Mouse (Mus musculus) forebrain, embryonic 15.5 days (tissue): ENCODE results near the gene Phb2. TPM values are rescaled to one million over a fixed set of nuclear protein-coding genes. Genes with fewer than 3 reads are reported as not detected.

Experiments
- ATAC-seq: fragments of 200-750 bp; cut with Nextera tagmentation; replicated peaks from 2 replicates; pipeline ENCODE4 v1.8.0; 2017; ENCODE audit warnings: mild to moderate bottlenecking, moderate TSS enrichment, moderate library complexity
- H3K27ac ChIP-seq: fragments of 300-500 bp; sonication (generic); replicated peaks from 2 replicates; pipeline ENCODE4 v1.5.1; 2015; ENCODE audit warnings: mild to moderate bottlenecking, inconsistent platforms
- H3K27me3 ChIP-seq: fragments of 300-500 bp; sonication (generic); 2 replicates; pipeline ENCODE4 v1.6.1; 2015; ENCODE audit warnings: inconsistent platforms
- H3K36me3 ChIP-seq: fragments of 300-500 bp; sonication (generic); 2 replicates; pipeline ENCODE4 v1.6.1; 2015; ENCODE audit warnings: mild to moderate bottlenecking, inconsistent platforms
- H3K4me1 ChIP-seq: fragments of 300-500 bp; sonication (generic); 2 replicates; pipeline ENCODE4 v1.6.1; 2015; ENCODE audit warnings: inconsistent platforms
- H3K4me2 ChIP-seq: fragments of 300-500 bp; sonication (generic); replicated peaks from 2 replicates; pipeline ENCODE4 v1.6.1; 2015; ENCODE audit warnings: mild to moderate bottlenecking, inconsistent platforms
- H3K4me3 ChIP-seq: fragments of 300-500 bp; sonication (generic); 2 replicates; pipeline ENCODE4 v1.5.1; 2015; ENCODE audit warnings: mild to moderate bottlenecking, inconsistent platforms
- H3K9ac ChIP-seq: fragments of 300-500 bp; sonication (generic); replicated peaks from 2 replicates; pipeline ENCODE4 v1.6.1; 2015; ENCODE audit warnings: mild to moderate bottlenecking, inconsistent platforms
- H3K9me3 ChIP-seq: fragments of 300-500 bp; sonication (generic); 2 replicates; pipeline ENCODE4 v1.6.1; 2016; ENCODE audit warnings: inconsistent platforms
- WGBS: fragments of 180-500 bp; shearing (Covaris S2); methylation state at CpG from one replicate; pipeline ENCODE4 v1.1.7; 2015; ENCODE audit warnings: mixed read lengths; 5-methylcytosine and 5-hydroxymethylcytosine counted together
- polyA plus RNA-seq: library from polyadenylated mRNA; unstranded; fragments of >200 nt; fragmentation: Nextera tagmentation; extraction: Ambion mirVana; gene quantifications from 2 replicates; pipeline ENCODE4 v1.2.1, GENCODE M21; 2015

Phb2 gene
- polyA plus RNA-seq, 1 experiment from 2014 or later, result 271 TPM

DNA sequence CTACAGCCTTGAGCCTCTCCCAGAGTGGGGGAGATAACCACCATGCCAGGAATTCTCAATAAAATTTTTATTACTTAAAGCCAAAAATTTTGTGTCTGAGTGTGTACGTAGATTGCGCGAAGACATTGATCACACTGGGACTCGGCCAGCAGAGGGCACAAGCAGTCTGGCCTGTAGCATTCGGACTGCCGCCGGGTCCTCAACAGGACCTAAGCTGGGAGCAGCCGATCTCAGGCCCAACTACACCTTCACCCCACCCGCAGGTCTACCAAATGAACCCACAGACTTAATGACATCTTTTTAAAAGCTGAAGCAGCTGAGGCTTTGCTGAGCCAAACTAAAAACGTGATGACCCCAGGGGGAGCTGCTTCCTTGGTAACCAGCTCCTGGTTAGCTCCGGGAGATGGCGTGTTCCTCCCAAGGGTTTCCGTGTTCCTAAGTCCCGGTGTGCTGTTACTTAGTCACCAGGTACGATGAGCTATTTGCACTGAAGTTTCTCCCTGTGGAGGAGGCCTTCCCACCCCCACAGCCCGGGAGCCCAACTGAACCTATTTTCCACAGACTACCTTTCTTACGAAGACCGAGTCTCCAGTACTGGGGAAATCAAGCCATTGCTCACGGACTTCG lies 4.8 kb downstream of the Phb2 start:
- peaks cover 19% of the 10 kb centered on the region for H3K4me1 ChIP-seq
- no peaks in the 10 kb centered on the region for H3K9me3 ChIP-seq
- no peak overlapping the region for H3K27ac ChIP-seq
- H3K27me3 ChIP-seq, result no peaks in the 10 kb centered on the region
- H3K4me3 ChIP-seq, result no peak overlapping the region
- no peak overlapping the region for H3K4me2 ChIP-seq
- no peak for ATAC-seq
- 64% methylated on average over 20 of the region's 20 CpGs for WGBS
- no peak overlapping the region for H3K9ac ChIP-seq
- H3K36me3 ChIP-seq, result peaks cover 39% of the 10 kb centered on the region

DNA sequence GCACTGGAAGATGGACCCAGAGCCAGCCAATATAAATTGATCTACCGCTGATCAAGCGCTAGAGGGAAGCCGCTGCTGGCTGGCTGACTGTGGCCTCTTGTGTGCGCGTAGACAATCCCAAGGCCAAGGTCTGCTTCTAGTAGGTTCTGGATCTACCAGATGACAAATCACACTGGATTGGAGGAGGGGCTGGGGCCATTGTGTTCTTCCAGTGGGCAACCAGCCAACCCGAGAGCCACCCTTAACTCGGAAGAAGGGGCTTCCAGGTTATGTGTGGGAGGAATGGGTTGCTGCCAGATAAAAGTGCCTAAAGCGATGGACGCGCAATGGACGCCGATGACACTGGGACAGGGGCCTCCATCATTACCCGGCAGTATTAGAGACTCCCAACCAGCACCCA lies 5.8 kb downstream of the Phb2 start:
- WGBS, result 81% methylated on average over 13 of the region's 13 CpGs
- Histone ChIP-seq H3K36me3 (peaks cover 39% of the 10 kb centered on the region), H3K4me1 (peaks cover 14% of the 10 kb centered on the region), H3K4me3 (no peak overlapping the region), H3K4me2 (no peak overlapping the region), H3K27ac (no peak overlapping the region), H3K9ac (no peak overlapping the region), H3K27me3 (no peaks in the 10 kb centered on the region), H3K9me3 (no peaks in the 10 kb centered on the region)
- ATAC-seq, result no peak

DNA sequence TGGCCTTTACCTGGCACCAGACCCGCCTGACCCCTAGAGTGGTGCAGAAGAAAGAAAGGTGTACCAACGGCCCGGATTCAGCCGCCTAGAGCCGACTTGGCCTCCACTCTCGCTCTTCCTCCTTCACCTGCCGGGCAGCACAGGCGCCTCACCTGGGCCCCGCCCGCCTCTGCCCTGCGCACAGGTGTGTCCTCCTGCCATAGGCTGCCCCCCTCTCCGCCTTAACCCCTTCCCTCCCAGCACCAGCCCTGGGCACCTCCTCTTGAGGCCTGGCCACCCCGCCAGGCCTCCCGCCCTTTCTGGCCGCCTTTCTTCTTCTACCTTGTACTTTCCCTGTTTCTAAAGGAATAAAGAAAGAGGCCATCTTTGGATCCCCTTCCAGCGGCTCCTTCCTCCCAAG lies 6.6 kb downstream of the Phb2 start:
- 57% methylated on average over 16 of the region's 16 CpGs for WGBS
- Histone ChIP-seq H3K4me2 (no peak overlapping the region), H3K27ac (no peak overlapping the region), H3K4me1 (peaks cover 7% of the 10 kb centered on the region), H3K27me3 (no peaks in the 10 kb centered on the region), H3K36me3 (peaks cover 39% of the 10 kb centered on the region), H3K9me3 (no peaks in the 10 kb centered on the region), H3K4me3 (no peak overlapping the region), H3K9ac (no peak overlapping the region)
- no peak for ATAC-seq

DNA sequence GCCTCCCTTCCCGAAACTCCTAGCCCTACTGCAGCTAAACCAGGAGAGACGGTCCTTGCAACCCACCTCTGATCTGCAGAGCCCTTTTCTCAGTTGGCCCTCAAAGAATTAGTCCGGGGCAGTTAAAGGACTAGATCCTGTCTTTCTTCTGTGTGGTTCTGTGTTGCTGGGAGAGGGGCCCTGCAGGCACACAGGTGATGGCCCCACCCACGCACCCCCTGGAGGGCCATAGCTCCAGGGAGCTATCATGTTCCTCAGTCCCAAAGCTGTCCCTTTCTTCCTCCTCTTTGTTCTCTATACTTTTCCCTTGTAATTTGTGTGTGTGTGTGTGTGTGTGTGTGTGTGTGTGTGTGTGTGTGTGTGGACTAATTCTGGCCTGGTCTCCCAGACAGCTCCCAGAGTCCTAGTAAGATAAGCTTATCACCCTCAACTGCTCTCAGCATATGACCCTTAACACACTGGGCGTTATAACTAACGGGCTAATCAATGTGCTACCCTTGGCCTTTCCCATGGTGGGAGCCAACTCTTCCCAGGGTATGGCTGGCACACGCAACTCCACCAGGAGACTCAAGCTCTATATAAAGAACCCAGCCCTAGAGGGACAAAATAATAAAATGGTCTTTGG lies 7.3 kb downstream of the Phb2 start:
- Histone ChIP-seq H3K27ac (no peak overlapping the region), H3K4me3 (no peak overlapping the region), H3K27me3 (no peaks in the 10 kb centered on the region), H3K36me3 (peaks cover 32% of the 10 kb centered on the region), H3K4me1 (no peaks in the 10 kb centered on the region), H3K9me3 (no peaks in the 10 kb centered on the region), H3K4me2 (no peak overlapping the region), H3K9ac (no peak overlapping the region)
- WGBS, result 72% methylated on average over 7 of the region's 7 CpGs
- no peak for ATAC-seq

DNA sequence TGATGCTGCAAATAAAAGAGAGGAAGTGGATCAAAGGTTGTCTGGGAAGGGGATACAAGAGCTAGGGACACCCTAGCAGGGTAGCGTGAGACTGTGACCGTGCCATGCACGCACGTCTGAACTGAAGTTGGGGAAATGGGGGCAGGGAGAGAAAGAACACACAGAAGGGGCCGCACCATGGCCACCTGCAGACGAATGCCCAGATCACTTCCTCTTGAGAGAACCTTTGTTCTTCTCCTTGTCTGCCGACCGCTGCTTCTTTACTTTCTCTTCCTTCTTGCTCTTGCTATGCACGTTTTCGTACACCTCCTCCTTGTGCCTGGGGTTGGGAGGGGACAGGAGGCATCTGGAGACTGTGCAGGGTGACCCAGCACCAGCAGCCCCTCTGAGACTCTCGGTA lies 8.8 kb downstream of the Phb2 start:
- no peak overlapping the region for H3K27ac ChIP-seq
- no peaks in the 10 kb centered on the region for H3K27me3 ChIP-seq
- no peaks in the 10 kb centered on the region for H3K4me1 ChIP-seq
- no peak overlapping the region for H3K4me3 ChIP-seq
- H3K9me3 ChIP-seq, result no peaks in the 10 kb centered on the region
- WGBS, result 52% methylated on average over 11 of the region's 11 CpGs
- no peak overlapping the region for H3K4me2 ChIP-seq
- no peak for ATAC-seq
- H3K36me3 ChIP-seq, result peaks cover 19% of the 10 kb centered on the region
- H3K9ac ChIP-seq, result no peak overlapping the region

DNA sequence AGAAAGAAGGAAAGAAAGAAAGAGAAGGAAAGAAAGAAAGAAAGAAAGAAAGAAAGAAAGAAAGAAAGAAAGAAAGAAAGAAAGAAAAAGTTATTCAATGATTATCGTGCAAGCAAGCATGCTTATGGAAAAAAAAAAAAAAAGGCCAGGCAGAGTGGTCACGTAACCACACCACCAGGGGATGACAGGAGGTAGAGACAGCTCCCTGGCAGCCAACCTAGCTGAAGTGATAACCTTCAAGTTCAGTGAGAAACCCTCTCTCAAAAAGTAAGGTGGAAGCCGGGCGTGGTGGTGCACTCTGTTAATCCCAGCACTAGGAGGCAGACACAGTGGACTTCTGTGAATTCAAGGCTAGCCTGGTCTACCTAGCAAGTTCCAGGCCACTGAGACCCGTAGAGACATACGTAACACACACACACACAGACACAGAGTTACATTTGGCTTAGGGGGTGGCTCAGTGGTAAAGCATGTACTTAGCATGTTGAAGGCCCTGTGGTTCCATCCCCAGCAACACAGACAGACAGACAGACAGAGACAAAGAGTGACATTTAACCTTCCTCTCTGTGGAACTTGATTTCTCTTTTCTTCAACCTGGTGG lies 10.8 kb downstream of the Phb2 start:
- no peak for ATAC-seq
- Histone ChIP-seq H3K9ac (no peak overlapping the region), H3K4me1 (no peaks in the 10 kb centered on the region), H3K36me3 (no peaks in the 10 kb centered on the region), H3K27me3 (no peaks in the 10 kb centered on the region), H3K4me3 (no peak overlapping the region), H3K27ac (no peak overlapping the region), H3K9me3 (no peaks in the 10 kb centered on the region), H3K4me2 (no peak overlapping the region)
- 84% methylated on average over 6 of the region's 6 CpGs for WGBS

DNA sequence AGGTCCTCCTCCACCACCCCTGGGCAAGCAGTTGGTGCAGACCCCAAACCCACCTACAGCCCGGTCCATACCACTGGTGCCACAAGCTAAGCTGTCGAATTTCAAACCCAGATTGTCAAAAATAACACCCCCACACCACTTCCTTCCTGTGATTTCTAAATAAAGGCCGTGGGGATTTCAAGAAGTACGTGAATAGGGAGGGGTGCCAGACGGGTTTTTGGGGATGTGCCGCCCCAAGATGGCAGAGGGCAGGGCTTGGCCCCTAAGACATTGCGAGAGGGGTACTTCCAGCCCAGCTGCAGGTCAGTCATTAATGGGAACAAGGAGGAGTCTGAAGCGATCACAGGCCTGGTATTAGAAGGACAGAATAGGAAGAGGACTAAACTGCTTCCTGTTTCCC lies 11.4 kb downstream of the Phb2 start:
- H3K9me3 ChIP-seq, result no peaks in the 10 kb centered on the region
- H3K4me3 ChIP-seq, result no peak overlapping the region
- WGBS, result 85% methylated on average over 8 of the region's 8 CpGs
- no peaks in the 10 kb centered on the region for H3K4me1 ChIP-seq
- no peak overlapping the region for H3K4me2 ChIP-seq
- no peak overlapping the region for H3K9ac ChIP-seq
- no peaks in the 10 kb centered on the region for H3K36me3 ChIP-seq
- no peak overlapping the region for H3K27ac ChIP-seq
- no peak for ATAC-seq
- H3K27me3 ChIP-seq, result no peaks in the 10 kb centered on the region

DNA sequence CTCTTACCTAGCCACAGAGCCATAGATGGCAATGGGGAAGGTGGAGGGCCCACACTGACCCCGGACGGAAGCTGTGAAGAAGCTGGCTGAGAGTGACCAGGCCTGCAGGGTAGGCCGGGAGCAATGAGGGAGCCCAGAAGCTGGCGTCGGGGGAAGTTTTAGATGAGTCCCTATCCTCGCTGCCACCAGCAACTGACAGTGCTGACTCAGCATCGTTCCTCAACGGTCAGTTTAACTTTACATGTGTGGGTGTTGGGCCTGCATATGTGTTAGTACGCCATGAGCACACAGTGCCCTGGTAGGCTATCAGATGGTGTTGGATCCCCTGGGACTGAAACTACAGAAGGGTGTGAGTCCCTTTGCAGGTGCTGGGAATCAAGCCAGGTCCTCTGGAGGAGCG lies 12.3 kb downstream of the Phb2 start:
- Histone ChIP-seq H3K4me1 (no peaks in the 10 kb centered on the region), H3K36me3 (no peaks in the 10 kb centered on the region), H3K27ac (no peak overlapping the region), H3K4me2 (no peak overlapping the region), H3K4me3 (no peak overlapping the region), H3K27me3 (no peaks in the 10 kb centered on the region), H3K9me3 (no peaks in the 10 kb centered on the region), H3K9ac (no peak overlapping the region)
- WGBS, result 90% methylated on average over 10 of the region's 10 CpGs
- no peak for ATAC-seq

DNA sequence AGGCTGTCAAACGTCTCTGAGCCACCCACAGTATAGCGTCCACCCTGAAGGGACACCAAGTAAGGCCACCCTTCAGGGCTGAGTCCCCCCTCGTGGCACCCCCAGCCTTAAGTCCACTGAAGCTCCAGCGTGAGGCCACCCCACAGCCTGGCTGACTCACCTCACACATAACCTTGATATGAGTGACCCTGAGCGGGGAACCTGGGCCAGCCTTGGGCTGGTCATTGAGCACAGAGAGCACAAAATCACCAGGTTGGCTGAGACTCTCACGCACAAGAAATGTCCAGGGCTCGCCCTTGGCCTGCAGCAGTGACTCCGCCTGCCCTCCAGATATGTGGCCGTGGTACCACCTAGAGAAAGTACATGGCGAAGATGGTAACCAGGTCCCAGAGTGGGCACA lies 16.5 kb downstream of the Phb2 start:
- Histone ChIP-seq H3K4me1 (no peaks in the 10 kb centered on the region), H3K4me3 (no peak overlapping the region), H3K36me3 (no peaks in the 10 kb centered on the region), H3K9ac (no peak overlapping the region), H3K9me3 (no peaks in the 10 kb centered on the region), H3K27ac (no peak overlapping the region), H3K27me3 (no peaks in the 10 kb centered on the region), H3K4me2 (no peak overlapping the region)
- WGBS, result 88% methylated on average over 10 of the region's 10 CpGs
- no peak for ATAC-seq

DNA sequence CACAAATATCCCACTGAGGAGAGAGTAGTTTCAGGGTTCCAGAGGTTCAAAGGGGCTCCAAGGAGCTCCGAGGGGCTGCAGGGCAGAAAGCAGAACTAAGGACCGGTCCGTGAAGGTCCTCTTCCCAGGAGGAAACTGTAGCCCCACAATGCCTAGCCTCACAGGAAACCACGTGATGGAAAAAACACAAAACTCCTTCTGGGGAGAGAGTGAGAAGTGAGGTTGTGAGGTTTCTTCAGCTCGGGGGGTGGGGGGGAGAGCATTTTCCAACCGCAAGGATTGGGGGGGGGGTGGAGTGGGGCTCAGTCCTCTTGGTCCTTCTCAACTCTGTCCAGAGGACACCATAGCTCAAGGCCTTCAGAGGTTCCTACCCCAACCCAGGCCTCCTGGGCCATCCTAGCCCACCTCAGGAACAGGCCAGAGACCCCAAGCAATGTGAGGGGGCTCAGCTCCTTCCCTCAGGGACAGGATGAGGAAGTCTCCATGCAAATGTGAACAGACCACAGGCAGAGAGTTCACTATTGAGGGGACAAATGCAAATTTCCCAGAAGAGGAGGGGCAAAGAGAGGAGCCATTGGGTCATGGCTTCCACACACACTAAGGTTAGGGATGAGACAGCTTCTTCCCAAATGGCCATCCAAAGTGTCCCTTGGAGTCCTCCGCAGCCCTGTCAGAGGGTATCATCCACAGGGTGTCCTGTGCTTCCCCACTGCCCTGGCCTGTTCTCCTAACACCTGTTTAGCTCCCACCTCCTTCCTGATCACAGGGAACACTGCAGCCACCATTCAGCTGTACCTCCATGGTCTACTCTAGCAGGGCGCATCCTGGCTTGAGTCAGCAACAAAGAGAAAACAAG lies 17.9 kb downstream of the Phb2 start:
- 90% methylated on average over 8 of the region's 8 CpGs for WGBS

DNA sequence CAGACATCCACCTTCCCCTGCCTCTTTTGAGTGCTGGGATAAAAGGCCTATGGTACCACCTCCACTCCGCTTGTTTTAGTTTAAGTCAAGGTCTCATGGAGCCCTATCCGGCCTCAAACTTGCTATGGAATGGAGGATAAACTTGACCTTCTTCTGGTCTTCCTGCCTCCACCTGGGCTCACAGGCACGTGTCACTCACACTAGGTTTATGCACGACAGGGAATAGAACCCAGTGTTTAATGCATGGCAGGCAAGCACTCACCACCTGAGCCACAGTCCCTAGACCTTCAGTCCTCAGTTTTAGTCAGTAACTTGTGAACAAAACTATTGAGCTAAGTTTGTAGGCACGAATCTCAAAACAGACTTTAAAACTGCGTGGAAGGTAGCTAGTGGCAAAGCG lies 18.9 kb downstream of the Phb2 start:
- Histone ChIP-seq H3K27me3 (no peaks in the 10 kb centered on the region), H3K4me2 (no peak overlapping the region), H3K4me1 (no peaks in the 10 kb centered on the region), H3K9ac (no peak overlapping the region), H3K36me3 (no peaks in the 10 kb centered on the region), H3K27ac (no peak overlapping the region), H3K9me3 (no peaks in the 10 kb centered on the region), H3K4me3 (no peak overlapping the region)
- whole genome bisulfite sequencing, result 86% methylated on average over 7 of the region's 7 CpGs
- ATAC-seq, result no peak

More for the DNA sequence above, 17.9 kb downstream of the Phb2 start:
- H3K4me1 ChIP-seq, result no peaks in the 10 kb centered on the region
- H3K36me3 ChIP-seq, result no peaks in the 10 kb centered on the region
- H3K9me3 ChIP-seq, result no peaks in the 10 kb centered on the region
- no peak for ATAC-seq
- no peak overlapping the region for H3K27ac ChIP-seq
- no peaks in the 10 kb centered on the region for H3K27me3 ChIP-seq
- H3K4me2 ChIP-seq, result no peak overlapping the region
- no peak overlapping the region for H3K9ac ChIP-seq
- H3K4me3 ChIP-seq, result no peak overlapping the region
